Mouse (Mus musculus) MEL (cell line): ENCODE results near the gene Misp.

Experiments
- CHD2 ChIP-seq: IDR thresholded peaks from 2 replicates; pipeline ENCODE4 v1.6.1; 2011; ENCODE audit warnings: low read length, improper control_type of control experiment
- CTCF ChIP-seq, 3 experiments: IDR thresholded peaks in 2 of 3; conservative IDR thresholded peaks in 1 of 3; 2 replicates each; pipeline ENCODE4 v1.5.1; 2011 to 2012; ENCODE audit warnings: low read length in 3 of 3, low read depth in 2 of 3, mild to moderate bottlenecking in 2 of 3, improper control_type of control experiment in 1 of 3, inconsistent platforms in 1 of 3, mixed read lengths in 1 of 3, moderate library complexity in 1 of 3; ENCODE audit not compliant: control insufficient read depth in 1 of 3, insufficient read depth in 1 of 3, poor library complexity in 1 of 3, severe bottlenecking in 1 of 3
- E2F4 ChIP-seq: IDR thresholded peaks from 2 replicates; pipeline ENCODE4 v1.6.1; 2011; ENCODE audit warnings: low read depth, low read length, improper control_type of control experiment, borderline replicate concordance
- EP300 ChIP-seq, 2 experiments: IDR thresholded peaks; 2 replicates each; pipeline ENCODE4 v1.6.1; 2011; ENCODE audit warnings: improper control_type of control experiment in 2 of 2, low read length in 2 of 2, low read depth in 1 of 2, mild to moderate bottlenecking in 1 of 2
- KAT2A ChIP-seq: conservative IDR thresholded peaks from 2 replicates; pipeline ENCODE4 v1.6.1; 2012; ENCODE audit warnings: low read depth, low read length, improper control_type of control experiment, inconsistent platforms
- MXI1 ChIP-seq: IDR thresholded peaks from 2 replicates; pipeline ENCODE4 v1.6.1; 2011; ENCODE audit warnings: mild to moderate bottlenecking, low read depth, low read length, improper control_type of control experiment
- MYB ChIP-seq: IDR thresholded peaks from 2 replicates; pipeline ENCODE4 v1.6.1; 2011; ENCODE audit warnings: mild to moderate bottlenecking, low read depth, low read length, improper control_type of control experiment
- POLR2A ChIP-seq, 2 experiments: IDR thresholded peaks; 2 replicates each; pipeline ENCODE4 v1.6.1; 2011 to 2012; ENCODE audit warnings: low read length in 2 of 2, mild to moderate bottlenecking in 2 of 2, control low read depth in 1 of 2, improper control_type of control experiment in 1 of 2, low read depth in 1 of 2, moderate library complexity in 1 of 2; ENCODE audit not compliant: control insufficient read depth in 1 of 2, insufficient read depth in 1 of 2, poor library complexity in 1 of 2
- POLR2AphosphoS5 ChIP-seq: IDR thresholded peaks from 2 replicates; pipeline ENCODE4 v1.6.1; 2012; ENCODE audit warnings: low read depth, borderline replicate concordance, mild to moderate bottlenecking, inconsistent platforms, low read length, moderate library complexity, mixed read lengths
- SIN3A ChIP-seq: IDR thresholded peaks from 2 replicates; pipeline ENCODE4 v1.6.1; 2012; ENCODE audit warnings: low read length, improper control_type of control experiment, inconsistent platforms
- SMC3 ChIP-seq: IDR thresholded peaks from 2 replicates; pipeline ENCODE4 v1.6.1; 2011; ENCODE audit warnings: low read depth, low read length, improper control_type of control experiment
- TAL1 ChIP-seq: IDR thresholded peaks from 2 replicates; pipeline ENCODE4 v1.6.1; 2012; ENCODE audit warnings: mild to moderate bottlenecking, inconsistent platforms, low read length, moderate library complexity, mixed read lengths
- TBP ChIP-seq: IDR thresholded peaks from 2 replicates; pipeline ENCODE4 v1.8.0; 2011; ENCODE audit warnings: low read depth, low read length, improper control_type of control experiment
- ZMIZ1 ChIP-seq: IDR thresholded peaks from 2 replicates; pipeline ENCODE4 v1.6.1; 2012; ENCODE audit warnings: low read depth, mild to moderate bottlenecking, inconsistent platforms, low read length, improper control_type of control experiment, moderate library complexity

DNA sequence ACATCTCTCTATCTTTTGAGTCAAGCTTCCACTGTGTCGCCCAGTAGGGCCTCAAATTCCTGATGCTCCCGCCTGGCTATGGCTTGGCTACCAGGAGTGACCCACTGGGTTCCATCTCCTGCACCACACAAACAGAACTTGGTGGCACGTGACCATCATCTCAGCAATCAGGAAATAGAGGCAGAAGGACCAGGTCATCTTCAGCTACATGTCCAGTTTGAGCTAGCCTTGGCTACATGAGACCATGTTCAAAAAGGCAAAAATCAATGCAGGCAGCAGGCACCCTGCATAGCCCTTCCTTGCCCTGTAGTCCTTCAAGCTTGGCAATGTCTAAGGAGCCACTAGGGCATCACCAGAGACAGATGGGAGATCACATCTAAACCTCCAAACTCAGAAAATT, 19.3 kb downstream of the Misp start:
- TF ChIP-seq CTCF (IDR thresholded peaks at IDR 0.05 in 2 of 3, conservative IDR thresholded peaks at IDR 0.05 in 1 of 3; ENCODE audit: control insufficient read depth in 1 of 3, insufficient read depth in 1 of 3, low read depth in 2 of 3, low read length in 3 of 3, poor library complexity in 1 of 3, severe bottlenecking in 1 of 3) (no peak), POLR2A (IDR thresholded peaks at IDR 0.05; ENCODE audit: control insufficient read depth in 1 of 2, insufficient read depth in 1 of 2, low read depth in 1 of 2, low read length in 2 of 2, poor library complexity in 1 of 2) (no peak), CHD2 (no peak), SMC3 (no peak), EP300 (IDR thresholded peaks at IDR 0.05; ENCODE audit: low read depth in 1 of 2, low read length in 2 of 2) (no peak), TBP (no peak), E2F4 (no peak), ZMIZ1 (no peak), TAL1 (no peak), KAT2A (no peak), MXI1 (no peak), MYB (no peak), SIN3A (no peak), POLR2AphosphoS5 (no peak)
